Mouse (Mus musculus): Measurements from ENCODE around the gene Fbxo24. TPM values are rescaled to one million over a fixed set of nuclear protein-coding genes. Genes with fewer than 3 reads are reported as not detected.
"Not testable (repeated sequence)": the region's sequence is repeated elsewhere in the genome, so short reads cannot be mapped to it uniquely, and the experiment has no call there.

The Fbxo24 gene
- polyA plus RNA-seq, 1 experiment from 2014 or later = 0.20 TPM

DNA sequence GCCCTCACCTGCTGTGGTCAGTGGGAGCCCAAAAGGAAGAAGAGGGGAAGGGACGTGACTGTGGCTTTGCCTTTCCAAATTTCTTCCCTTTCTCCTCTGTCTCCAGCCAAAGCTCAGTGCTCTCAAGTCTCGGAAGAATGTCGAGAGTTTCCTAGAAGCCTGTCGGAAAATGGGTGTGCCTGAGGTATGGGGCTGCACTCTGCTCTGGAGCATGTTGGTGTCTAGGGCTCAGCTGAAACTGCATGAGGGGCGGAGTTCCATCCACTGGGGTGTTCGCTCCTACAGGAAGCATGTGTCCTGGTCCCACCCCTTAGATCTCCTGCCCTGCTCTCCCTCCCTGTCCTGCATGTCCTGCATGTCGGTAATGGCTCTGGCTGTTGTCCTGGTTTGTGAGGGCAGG, 10.7 kb upstream of the Fbxo24 start:
- ATAC-seq (ENCODE audit: insufficient number of reproducible peaks, insufficient read depth, low FRiP score, low TSS enrichment, low read depth) = no peak
- 80% methylated on average over 7 of the region's 7 CpGs for WGBS
- H3K4me1 ChIP-seq (replicated peaks) = peaks cover 7% of the 10 kb centered on the region
- peaks cover 13% of the 10 kb centered on the region for H3K27me3 ChIP-seq
- no peak overlapping the region for H3K9ac ChIP-seq (replicated peaks)
- H3K9me3 ChIP-seq = no peaks in the 10 kb centered on the region
- no peak overlapping the region for H3K27ac ChIP-seq
- no peak overlapping the region for H3K4me2 ChIP-seq
- H3K36me3 ChIP-seq = peaks cover 85% of the 10 kb centered on the region
- H3K4me3 ChIP-seq (replicated peaks) = no peak overlapping the region

DNA sequence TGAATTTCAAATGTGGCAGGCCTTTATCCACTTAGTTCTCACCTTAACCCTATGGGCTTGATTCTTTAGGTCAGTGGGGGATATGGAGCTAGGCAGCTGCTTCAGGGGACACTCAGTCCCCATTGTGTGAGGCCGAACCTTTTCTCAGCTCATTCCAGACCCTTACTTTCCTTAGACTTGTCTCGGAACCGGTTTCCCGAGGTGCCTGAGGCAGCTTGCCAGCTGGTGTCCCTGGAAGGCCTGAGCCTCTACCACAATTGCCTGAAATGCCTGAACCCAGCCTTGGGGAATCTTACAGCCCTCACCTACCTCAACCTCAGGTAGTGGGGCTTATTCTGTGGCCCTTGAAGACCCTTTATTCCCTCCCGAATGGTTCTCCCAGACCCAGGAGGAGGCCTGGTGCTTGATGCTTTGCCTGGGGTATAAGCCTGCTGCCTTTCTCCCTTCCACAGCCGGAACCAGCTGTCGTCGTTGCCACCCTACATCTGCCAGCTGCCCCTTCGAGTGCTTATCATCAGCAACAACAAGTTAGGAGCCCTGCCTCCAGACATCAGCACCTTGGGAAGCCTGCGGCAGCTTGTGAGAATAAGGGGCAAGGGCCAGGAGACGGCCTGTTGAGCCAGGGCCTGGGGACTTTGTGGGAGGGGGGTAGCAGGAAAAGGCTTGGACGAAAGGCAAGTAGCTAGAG, 4.7 kb upstream of the Fbxo24 start:
- Histone ChIP-seq H3K36me3 (peaks cover 68% of the 10 kb centered on the region), H3K4me2 (no peak overlapping the region), H3K9ac (replicated peaks) (0 out of 2 replicates have a peak overlapping the region, but pooled peaks have one; percentile 8), H3K4me3 (replicated peaks) (no peak overlapping the region), H3K27ac (no peak overlapping the region), H3K9me3 (no peaks in the 10 kb centered on the region), H3K27me3 (no peaks in the 10 kb centered on the region), H3K4me1 (replicated peaks) (peaks cover 34% of the 10 kb centered on the region)
- ATAC-seq (ENCODE audit: insufficient number of reproducible peaks, insufficient read depth, low FRiP score, low TSS enrichment, low read depth) = no peak
- WGBS = 81% methylated on average over 12 of the region's 12 CpGs

DNA sequence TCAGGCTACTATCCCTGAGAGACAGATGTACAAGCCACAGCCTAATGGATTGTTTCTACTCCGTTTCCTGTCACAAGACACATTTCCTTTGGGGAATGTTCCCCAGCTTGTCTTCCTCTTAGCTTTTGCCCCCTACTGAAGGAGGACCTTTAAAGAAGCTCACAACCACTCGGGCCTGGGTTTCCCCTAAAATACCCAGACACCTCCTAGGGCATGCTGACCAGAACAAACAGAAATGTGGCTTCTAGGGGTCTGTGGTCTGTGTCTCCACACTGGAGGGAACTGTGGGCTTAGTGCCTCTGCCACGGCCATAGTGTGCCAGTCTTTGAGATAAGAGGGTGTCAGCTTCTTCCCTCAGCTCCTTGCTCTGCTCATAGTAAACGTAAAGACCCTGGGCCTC, 2.8 kb upstream of the Fbxo24 start:
- peak overlapping the region; percentile 92 for H3K27ac ChIP-seq
- H3K4me1 ChIP-seq (replicated peaks) = peaks cover 34% of the 10 kb centered on the region
- H3K27me3 ChIP-seq = no peaks in the 10 kb centered on the region
- 0 out of 2 replicates have a peak overlapping the region, but pooled peaks have one; percentile 79 for H3K9ac ChIP-seq (replicated peaks)
- H3K36me3 ChIP-seq = peaks cover 49% of the 10 kb centered on the region
- WGBS = 71% methylated on average over 4 of the region's 4 CpGs
- no peak for ATAC-seq (ENCODE audit: insufficient number of reproducible peaks, insufficient read depth, low FRiP score, low TSS enrichment, low read depth)
- peak overlapping the region; percentile 79; the same call in 1 of the 2 replicates for H3K4me3 ChIP-seq (replicated peaks)
- H3K4me2 ChIP-seq = peak overlapping the region; percentile 82
- no peaks in the 10 kb centered on the region for H3K9me3 ChIP-seq

DNA sequence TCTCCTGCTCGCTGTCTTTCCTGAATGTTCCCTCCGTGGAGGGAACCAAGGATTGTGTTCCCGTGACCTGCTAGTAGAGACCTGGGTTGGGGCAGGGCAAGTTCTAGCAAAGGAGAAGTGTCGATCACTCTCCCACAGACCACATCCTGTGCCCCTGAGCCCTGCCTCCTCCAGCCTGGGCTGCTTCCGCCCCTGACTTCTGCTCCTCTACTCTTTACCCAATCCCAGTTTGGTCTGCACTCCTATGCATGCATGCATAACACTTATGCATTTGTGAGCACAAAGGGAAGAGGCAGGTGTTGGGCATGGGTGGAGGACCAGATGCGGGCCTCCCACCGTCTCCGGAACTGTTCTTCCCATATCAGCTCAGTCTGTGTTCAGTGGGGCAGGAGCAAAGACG, 2.4 kb upstream of the Fbxo24 start:
- H3K9ac ChIP-seq (replicated peaks) = peak overlapping the region; percentile 79; the same call in 1 of the 2 replicates
- H3K4me3 ChIP-seq (replicated peaks) = peak overlapping the region; percentile 79
- H3K9me3 ChIP-seq = no peaks in the 10 kb centered on the region
- H3K4me1 ChIP-seq (replicated peaks) = peaks cover 34% of the 10 kb centered on the region
- peak overlapping the region; percentile 82 for H3K4me2 ChIP-seq
- no peak for ATAC-seq (ENCODE audit: insufficient number of reproducible peaks, insufficient read depth, low FRiP score, low TSS enrichment, low read depth)
- peak overlapping the region; percentile 92 for H3K27ac ChIP-seq
- WGBS = 68% methylated on average over 9 of the region's 9 CpGs
- H3K27me3 ChIP-seq = no peaks in the 10 kb centered on the region
- peaks cover 45% of the 10 kb centered on the region for H3K36me3 ChIP-seq

DNA sequence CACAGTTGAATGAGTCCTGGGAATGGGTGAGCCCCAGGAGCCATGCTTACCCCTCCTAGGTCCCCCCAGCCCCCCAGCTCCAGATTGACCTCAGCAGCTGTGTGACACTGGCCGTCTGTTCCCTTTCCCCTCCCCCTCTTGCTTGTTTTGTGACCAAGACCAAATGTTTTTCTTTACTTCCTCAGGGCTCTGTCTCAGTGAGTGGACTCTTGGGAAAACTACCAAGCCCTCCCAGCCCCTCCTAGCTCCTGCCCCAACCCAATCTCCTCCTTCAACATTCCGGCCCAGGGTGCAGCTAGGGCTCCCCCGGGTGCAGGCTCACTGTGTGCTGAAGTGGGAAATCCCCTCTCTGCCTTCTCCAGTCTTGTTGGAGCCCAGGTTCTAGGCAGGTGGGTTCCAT, 1.8 kb upstream of the Fbxo24 start:
- Histone ChIP-seq H3K27ac (peak overlapping the region; percentile 92), H3K4me1 (replicated peaks) (peaks cover 34% of the 10 kb centered on the region), H3K36me3 (peaks cover 39% of the 10 kb centered on the region), H3K9ac (replicated peaks) (peak overlapping the region; percentile 79), H3K4me2 (peak overlapping the region; percentile 82), H3K4me3 (replicated peaks) (peak overlapping the region; percentile 79), H3K27me3 (no peaks in the 10 kb centered on the region), H3K9me3 (no peaks in the 10 kb centered on the region)
- no peak for ATAC-seq (ENCODE audit: insufficient number of reproducible peaks, insufficient read depth, low FRiP score, low TSS enrichment, low read depth)
- 24% methylated on average over 3 of the region's 3 CpGs for WGBS

DNA sequence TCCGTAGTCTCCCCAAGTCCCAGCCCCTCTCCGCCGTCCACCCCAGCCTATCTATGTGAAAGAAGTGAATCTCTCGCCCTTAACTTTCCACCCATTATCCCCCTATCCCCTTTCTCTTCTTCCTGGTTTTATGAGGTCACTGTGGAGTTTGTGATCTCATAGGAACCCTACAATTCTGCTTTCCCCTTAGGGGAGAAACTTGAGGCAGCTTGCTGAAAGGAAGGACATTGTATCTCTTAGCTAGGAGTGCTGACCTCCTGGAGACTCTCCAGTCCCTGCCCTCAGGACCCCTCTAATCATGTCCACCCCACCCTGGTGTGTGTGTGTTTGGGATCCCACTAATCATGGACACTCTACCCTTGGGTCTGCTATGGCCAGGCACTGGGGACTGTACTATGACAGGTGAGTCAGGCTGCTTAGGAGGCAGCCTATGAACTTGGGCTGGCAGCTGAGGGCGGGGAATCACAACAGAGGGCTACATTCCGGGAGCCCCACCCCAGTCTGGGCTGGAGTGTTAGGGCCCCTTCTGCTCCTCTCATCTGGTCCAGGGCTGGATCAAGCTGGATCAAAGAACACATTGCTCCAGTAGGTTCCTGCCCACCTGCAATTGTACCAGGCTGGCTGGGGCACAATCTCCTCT, 1.2 kb upstream of the Fbxo24 start:
- 18% methylated on average over 6 of the region's 6 CpGs for WGBS
- Histone ChIP-seq H3K9me3 (no peaks in the 10 kb centered on the region), H3K4me1 (replicated peaks) (peaks cover 34% of the 10 kb centered on the region), H3K4me2 (peak overlapping the region; percentile 82), H3K27ac (peak overlapping the region; percentile 92), H3K27me3 (no peaks in the 10 kb centered on the region), H3K4me3 (replicated peaks) (peak overlapping the region; percentile 79), H3K9ac (replicated peaks) (peak overlapping the region; percentile 79), H3K36me3 (peaks cover 33% of the 10 kb centered on the region)
- ATAC-seq (ENCODE audit: insufficient number of reproducible peaks, insufficient read depth, low FRiP score, low TSS enrichment, low read depth) = no peak

DNA sequence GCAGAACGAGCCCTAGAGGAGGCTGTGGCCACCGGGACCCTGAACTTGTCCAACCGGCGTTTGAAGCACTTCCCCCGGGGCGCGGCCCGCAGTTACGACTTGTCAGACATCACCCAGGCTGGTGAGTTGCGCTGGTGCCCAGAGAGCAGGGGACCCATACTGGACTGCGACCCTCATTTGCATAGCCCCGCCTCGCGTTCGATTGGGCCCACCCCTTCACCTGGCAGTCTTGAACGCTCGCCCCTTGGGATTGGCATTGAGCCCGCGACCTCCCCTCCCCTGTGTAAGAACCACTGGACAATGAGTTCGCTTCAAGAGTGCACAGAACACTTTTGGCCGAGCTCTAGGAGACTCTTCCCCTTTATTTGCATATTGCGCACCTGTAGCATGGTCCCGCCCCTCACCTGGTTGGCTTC, 512 bp upstream of the Fbxo24 start:
- peaks cover 27% of the 10 kb centered on the region for H3K36me3 ChIP-seq
- under 1% methylated on average over 23 of the region's 23 CpGs for WGBS
- ATAC-seq (ENCODE audit: insufficient number of reproducible peaks, insufficient read depth, low FRiP score, low TSS enrichment, low read depth) = peak; percentile 15; the same call in 1 of the 2 replicates
- peaks cover 38% of the 10 kb centered on the region for H3K4me1 ChIP-seq (replicated peaks)
- H3K4me2 ChIP-seq = peak overlapping the region; percentile 82
- no peaks in the 10 kb centered on the region for H3K9me3 ChIP-seq
- H3K4me3 ChIP-seq (replicated peaks) = peak overlapping the region; percentile 79
- H3K27me3 ChIP-seq = no peaks in the 10 kb centered on the region
- peak overlapping the region; percentile 79 for H3K9ac ChIP-seq (replicated peaks)
- peak overlapping the region; percentile 92 for H3K27ac ChIP-seq

DNA sequence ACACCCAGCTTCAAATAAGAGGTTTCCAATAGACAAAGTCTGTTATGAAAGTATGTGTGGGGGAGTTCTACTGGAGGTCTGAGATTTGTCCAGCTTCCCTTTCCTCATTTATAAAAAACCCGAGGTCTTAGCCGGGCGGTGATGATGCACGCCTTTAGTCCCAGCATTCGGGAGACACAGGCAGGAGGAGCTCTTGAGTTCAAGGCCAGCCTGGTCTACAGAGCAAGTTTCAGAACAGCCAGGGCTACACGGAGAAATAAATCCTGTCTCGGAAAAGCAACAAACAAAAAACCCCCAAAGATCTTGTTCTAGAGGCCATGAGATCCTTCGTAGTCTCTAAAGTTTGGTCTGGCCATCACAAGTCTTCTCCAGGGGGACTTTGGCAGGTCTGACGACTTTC, 811 bp downstream of the Fbxo24 start:
- Histone ChIP-seq H3K9ac (replicated peaks) (peak overlapping the region; percentile 46), H3K27me3 (no peaks in the 10 kb centered on the region), H3K4me1 (replicated peaks) (peaks cover 38% of the 10 kb centered on the region), H3K4me2 (peak overlapping the region; percentile 59), H3K27ac (peak overlapping the region; percentile 87), H3K4me3 (replicated peaks) (peak overlapping the region; percentile 79), H3K36me3 (peaks cover 14% of the 10 kb centered on the region), H3K9me3 (no peaks in the 10 kb centered on the region)
- ATAC-seq (ENCODE audit: insufficient number of reproducible peaks, insufficient read depth, low FRiP score, low TSS enrichment, low read depth) = no peak
- WGBS = 6% methylated on average over 9 of the region's 9 CpGs

DNA sequence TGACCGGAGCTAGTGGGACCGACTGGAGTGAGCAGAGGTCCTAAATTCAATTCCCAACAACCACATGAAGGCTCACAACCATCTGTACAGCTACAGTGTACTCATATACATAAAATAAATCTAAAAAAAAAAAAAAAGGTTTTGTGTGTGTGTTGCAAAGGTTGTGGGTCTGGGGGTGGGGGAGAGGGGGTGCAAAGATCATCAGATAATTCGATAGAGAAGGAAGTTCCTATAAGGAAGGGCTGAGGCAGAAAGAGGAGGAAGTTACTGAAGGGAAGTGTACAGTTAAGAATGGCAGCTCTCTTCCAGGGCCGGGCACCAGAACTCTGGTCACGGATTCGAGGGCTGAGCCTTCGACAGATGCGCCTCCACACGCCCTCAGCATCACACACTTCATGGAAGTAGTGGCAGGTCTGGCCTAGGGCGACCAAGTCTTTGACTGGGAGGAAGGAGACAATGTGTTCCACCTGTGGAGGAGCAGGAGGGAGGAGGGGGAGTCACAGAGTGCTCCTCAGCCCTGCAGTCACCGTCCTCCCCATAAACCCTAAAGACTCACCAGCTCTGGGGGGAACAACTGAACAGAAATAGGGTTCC, 4.8 kb downstream of the Fbxo24 start:
- 80% methylated on average over 11 of the region's 11 CpGs for WGBS
- H3K36me3 ChIP-seq = no peaks in the 10 kb centered on the region
- H3K9ac ChIP-seq (replicated peaks) = no peak overlapping the region
- no peaks in the 10 kb centered on the region for H3K27me3 ChIP-seq
- peaks cover 4% of the 10 kb centered on the region for H3K4me1 ChIP-seq (replicated peaks)
- H3K27ac ChIP-seq = no peak overlapping the region
- no peak overlapping the region for H3K4me3 ChIP-seq (replicated peaks)
- H3K4me2 ChIP-seq = no peak overlapping the region
- no peaks in the 10 kb centered on the region for H3K9me3 ChIP-seq
- no peak for ATAC-seq (ENCODE audit: insufficient number of reproducible peaks, insufficient read depth, low FRiP score, low TSS enrichment, low read depth)

DNA sequence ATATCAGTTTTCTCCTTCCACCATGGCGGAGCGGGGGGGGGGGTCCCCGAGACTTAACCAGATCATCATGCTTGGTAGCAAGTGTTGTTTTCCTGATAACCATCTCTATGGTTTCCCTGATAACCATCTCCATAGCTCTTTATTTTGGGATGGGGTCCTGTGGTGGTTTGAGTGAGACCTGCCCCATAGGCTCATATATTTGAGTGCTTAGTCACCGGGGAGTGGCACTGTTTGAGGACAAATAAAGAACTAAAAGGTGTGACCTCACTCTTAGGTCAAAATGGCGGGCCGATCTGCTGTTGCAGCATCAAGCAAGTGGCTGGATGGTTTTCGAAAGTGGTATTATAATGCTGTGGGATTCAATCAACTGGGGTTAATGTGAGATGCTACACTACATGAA, 13.5 kb downstream of the Fbxo24 start:
- Histone ChIP-seq H3K36me3 (no peaks in the 10 kb centered on the region), H3K27me3 (no peaks in the 10 kb centered on the region), H3K27ac (no peak overlapping the region), H3K4me1 (replicated peaks) (peaks cover 37% of the 10 kb centered on the region), H3K9ac (replicated peaks) (no peak overlapping the region), H3K4me2 (no peak overlapping the region), H3K9me3 (no peaks in the 10 kb centered on the region), H3K4me3 (replicated peaks) (no peak overlapping the region)
- WGBS = 90% methylated on average over 7 of the region's 7 CpGs
- ATAC-seq (ENCODE audit: insufficient number of reproducible peaks, insufficient read depth, low FRiP score, low TSS enrichment, low read depth) = no peak

DNA sequence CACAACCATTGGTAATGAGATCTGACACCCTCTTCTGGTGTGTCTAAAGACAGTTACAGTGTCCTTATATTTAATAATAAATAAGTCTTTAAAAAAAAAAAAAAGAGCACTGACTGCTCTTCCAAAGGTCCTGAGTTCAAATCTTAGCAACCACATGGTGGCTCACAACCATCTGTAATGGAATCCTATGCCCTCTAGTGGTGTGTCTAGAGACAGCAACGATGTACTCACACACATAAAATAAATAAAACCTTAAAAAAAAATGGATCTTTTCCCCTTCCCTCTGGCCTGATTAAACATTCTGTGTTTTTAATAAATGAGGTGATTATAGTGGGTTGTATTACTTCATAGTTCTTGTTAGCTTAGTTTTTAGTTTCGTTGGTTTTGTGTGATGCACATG, 13.9 kb downstream of the Fbxo24 start:
- H3K27me3 ChIP-seq; H3K36me3 ChIP-seq; H3K4me2 ChIP-seq; ATAC-seq (ENCODE audit: insufficient number of reproducible peaks, insufficient read depth, low FRiP score, low TSS enrichment, low read depth); H3K4me3 ChIP-seq (replicated peaks); H3K9ac ChIP-seq (replicated peaks); H3K9me3 ChIP-seq; H3K27ac ChIP-seq: not testable (repeated sequence)
- H3K4me1 ChIP-seq (replicated peaks) = peaks cover 41% of the 10 kb centered on the region
- 88% methylated on average over 2 of the region's 2 CpGs for WGBS

Measured in limb, embryonic 12.5 days (tissue).